Mouse (Mus musculus): Measurements from ENCODE around the gene Gm13276. TPM values are rescaled to one million over a fixed set of nuclear protein-coding genes. Genes with fewer than 3 reads are reported as not detected.
"Not testable (repeated sequence)": the region's sequence is repeated elsewhere in the genome, so short reads cannot be mapped to it uniquely, and the experiment has no call there.

Gm13276 gene
- total RNA-seq, 2 experiments from 2014 or later: not detected

GRCm38 (mm10) chr4:88788402-88788801 is 2.9 kb downstream of the Gm13276 start, which contains the start of gene Gm13277:
Gene Gm13277, plus strand, starts transcription at chr4:88788632.
- peak; percentile 79 for DNase-seq

DNA sequence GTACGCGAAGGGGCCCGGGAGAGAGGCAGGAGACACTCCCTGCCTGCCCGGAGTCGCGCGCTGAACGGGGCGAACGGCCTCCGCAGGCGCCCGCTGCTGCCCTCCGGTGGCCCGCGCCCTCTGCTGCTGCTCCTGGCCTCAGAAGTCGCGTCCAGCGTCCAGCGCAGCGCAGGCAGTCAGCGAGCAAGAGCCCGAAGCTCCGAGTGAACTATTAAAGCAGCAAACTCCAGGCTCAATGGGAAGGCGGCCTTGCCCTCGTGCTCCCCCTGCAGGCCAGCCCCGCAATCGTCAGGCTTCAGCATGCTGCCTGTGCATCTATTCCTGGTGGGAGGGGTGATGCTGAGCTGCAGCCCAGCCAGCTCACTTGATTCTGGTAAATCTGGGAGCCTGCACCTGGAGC is 5.7 kb downstream of the Gm13276 start, which contains the start of gene Gm13278:
Gene Gm13278, plus strand, starts transcription at position 301 of the 400 bp plus-strand sequence.
- DNase-seq: not testable (repeated sequence)

DNA sequence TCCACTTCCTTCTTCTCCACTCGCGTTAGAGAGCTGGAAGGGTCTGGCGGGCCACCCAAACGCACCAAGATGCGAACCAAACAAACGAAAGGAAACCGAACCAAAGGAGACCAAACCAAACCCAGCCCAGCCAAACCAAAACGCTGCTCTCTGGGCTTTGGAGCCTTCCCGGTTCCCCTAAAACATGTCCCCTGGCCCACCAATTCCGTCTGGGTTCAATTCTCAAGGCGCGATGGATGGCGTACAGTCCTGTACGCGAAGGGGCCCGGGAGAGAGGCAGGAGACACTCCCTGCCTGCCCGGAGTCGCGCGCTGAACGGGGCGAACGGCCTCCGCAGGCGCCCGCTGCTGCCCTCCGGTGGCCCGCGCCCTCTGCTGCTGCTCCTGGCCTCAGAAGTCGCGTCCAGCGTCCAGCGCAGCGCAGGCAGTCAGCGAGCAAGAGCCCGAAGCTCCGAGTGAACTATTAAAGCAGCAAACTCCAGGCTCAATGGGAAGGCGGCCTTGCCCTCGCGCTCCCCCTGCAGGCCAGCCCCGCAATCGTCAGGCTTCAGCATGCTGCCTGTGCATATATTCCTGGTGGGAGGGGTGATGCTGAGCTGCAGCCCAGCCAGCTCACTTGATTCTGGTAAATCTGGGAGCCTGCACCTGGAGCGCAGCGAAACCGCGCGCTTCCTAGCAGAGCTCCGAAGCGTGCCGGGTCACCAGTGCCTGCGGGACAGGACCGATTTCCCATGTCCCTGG is 8.6 kb downstream of the Gm13276 start, which contains the start of gene Gm13275:
Gene Gm13275, plus strand, starts transcription at position 552 of the 740 bp plus-strand sequence.
- peak; percentile 79 for DNase-seq

- not testable (repeated sequence) for DNase-seq
Observed at GRCm38 (mm10) chr4:88797097-88797496, 11.6 kb downstream of the Gm13276 start, which contains the start of gene Gm13279. Gene Gm13279, plus strand, starts transcription at chr4:88797397.

DNA sequence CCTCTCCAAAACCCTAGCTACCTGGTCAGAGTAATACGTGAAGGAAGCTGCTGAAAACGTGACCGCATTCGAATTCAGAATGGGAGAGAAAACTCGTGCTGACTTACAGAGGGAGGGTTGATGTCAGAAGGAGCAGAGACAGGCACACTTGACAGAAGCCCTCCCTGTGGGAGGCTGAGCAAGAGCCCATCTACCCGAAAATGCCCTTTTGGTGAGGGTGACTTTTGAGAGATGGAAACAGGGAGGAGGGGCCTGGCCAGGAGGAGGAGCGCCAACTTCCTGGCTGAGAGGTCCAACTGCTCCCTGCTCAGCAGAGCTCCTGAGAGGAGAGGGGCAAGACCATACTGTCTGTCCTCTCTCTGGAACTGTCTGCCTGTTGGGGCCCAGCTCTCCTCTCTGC is 13.9 kb downstream of the Gm13276 start, which contains the start of gene Gm13285:
Gene Gm13285, plus strand, starts transcription at position 301 of the 400 bp plus-strand sequence.
- not testable (repeated sequence) for DNase-seq

GRCm38 (mm10) chr4:88802954-88803353 is 17.4 kb downstream of the Gm13276 start, which contains the start of gene Gm13287:
Gene Gm13287, plus strand, starts transcription at chr4:88803254.
- not testable (repeated sequence) for DNase-seq

- not testable (repeated sequence) for DNase-seq
Observed at GRCm38 (mm10) chr4:88805231-88805630, 19.7 kb downstream of the Gm13276 start, which contains the start of gene Gm13288. Gene Gm13288, plus strand, starts transcription at chr4:88805531.

- peak; percentile 50 for DNase-seq
Observed at GRCm38 (mm10) chr4:88805761-88806160, 20.3 kb downstream of the Gm13276 start.

DNA sequence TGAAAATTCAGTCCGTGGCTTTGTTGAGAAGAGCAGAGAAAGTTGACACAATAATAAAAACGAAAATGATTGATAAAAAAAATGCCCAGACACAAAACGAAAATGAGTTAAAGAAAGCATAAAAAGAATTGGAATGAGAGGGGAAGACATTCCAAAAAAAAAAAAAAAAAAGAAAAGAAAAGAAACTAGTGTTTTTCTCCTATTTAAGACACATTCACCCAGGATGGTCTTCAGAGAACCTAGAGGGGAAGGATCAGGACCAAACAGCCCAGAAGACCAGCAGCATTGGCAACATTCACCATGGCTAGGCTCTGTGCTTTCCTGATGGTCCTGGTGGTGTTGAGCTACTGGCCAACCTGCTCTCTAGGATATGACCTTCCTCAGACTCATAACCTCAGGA is 30.4 kb downstream of the Gm13276 start, which contains the start of gene Ifna7:
Gene Ifna7, plus strand, starts transcription at position 301 of the 400 bp plus-strand sequence.
- no peak for DNase-seq

- DNase-seq: no peak
Observed at GRCm38 (mm10) chr4:88819659-88820058, 34.1 kb downstream of the Gm13276 start, which contains the start of gene Ifna11. Gene Ifna11, plus strand, starts transcription at chr4:88819959.

GRCm38 (mm10) chr4:88822995-88823394 is 37.5 kb downstream of the Gm13276 start:
- DNase-seq: no peak

DNA sequence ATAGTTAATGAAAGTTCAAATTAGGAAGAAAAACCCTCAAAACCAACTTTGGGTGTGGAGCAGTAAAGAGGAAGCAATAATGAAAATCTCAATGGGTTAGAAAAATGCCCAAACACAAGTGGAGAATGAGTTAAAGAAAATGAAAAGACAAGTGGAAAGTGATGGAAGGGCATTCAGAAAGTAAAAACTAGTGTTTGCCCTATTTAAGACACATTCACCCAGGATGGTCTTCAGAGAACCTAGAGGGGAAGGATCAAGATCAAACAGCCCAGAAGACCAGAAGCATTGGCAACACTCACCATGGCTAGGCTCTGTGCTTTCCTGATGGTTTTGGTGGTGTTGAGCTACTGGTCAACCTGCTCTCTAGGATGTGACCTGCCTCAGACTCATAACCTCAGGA is 41.6 kb downstream of the Gm13276 start, which contains the start of gene Ifna6:
Gene Ifna6, plus strand, starts transcription at position 301 of the 400 bp plus-strand sequence.
- DNase-seq: not testable (repeated sequence)

GRCm38 (mm10) chr4:88830523-88830922 is 45.0 kb downstream of the Gm13276 start:
- peak; percentile 21 for DNase-seq

DNA sequence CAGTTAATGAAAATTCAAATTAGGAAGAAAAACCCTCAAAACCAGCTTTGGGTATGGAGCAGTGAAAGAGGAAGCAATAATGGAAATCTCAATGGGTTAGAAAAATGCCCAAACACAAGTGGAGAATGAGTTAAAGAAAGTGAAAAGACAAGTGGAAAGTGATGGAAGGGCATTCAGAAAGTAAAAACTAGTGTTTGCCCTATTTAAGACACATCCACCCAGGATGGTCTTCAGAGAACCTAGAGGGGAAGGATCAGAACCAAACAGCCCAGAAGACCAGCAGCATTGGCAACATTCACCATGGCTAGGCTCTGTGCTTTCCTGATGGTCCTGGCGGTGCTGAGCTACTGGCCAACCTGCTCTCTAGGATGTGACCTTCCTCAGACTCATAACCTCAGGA is 49.7 kb downstream of the Gm13276 start, which contains the start of gene Ifna5:
Gene Ifna5, plus strand, starts transcription at position 301 of the 400 bp plus-strand sequence.
- DNase-seq: not testable (repeated sequence)

Other genes with a start within 250 kb of the Gm13276 start
- gene Ifna15, start 227.5 kb upstream of the Gm13276 start, total RNA-seq (2021): not detected
- not detected for gene Ifna14, start 213.9 kb upstream of the Gm13276 start, total RNA-seq (2021)
- gene Ifna9, start 193.3 kb upstream of the Gm13276 start, total RNA-seq (2021): not detected
- gene Ifna12, start 182.3 kb upstream of the Gm13276 start, total RNA-seq (2021): not detected
- not detected for gene C87499, start 151.3 kb upstream of the Gm13276 start, total RNA-seq (2021)
- gene Ifna13, start 141.2 kb upstream of the Gm13276 start, total RNA-seq (2021): not detected
- gene Ifna16, start 108.8 kb upstream of the Gm13276 start, total RNA-seq (2021): not detected
- gene Ifna2, start 101.8 kb upstream of the Gm13276 start, total RNA-seq (2021): not detected
- gene Ifnab, start 94.3 kb upstream of the Gm13276 start, total RNA-seq (2021): not detected
- under 1 TPM; 0.36 to 0.52 TPM for gene Gm26566, start 63.9 kb upstream of the Gm13276 start, total RNA-seq (2021)
- 10 to 100 TPM; 89.6 to 91.9 TPM for gene Klhl9, start 63.2 kb upstream of the Gm13276 start, total RNA-seq (2021)
- gene Gm13271, start 30.8 kb upstream of the Gm13276 start, total RNA-seq (2021): not detected
- not detected for gene Gm13283, start 25.6 kb upstream of the Gm13276 start, total RNA-seq (2021)
- not detected for gene Gm13290, start 11.9 kb upstream of the Gm13276 start, total RNA-seq (2021)
- gene Gm13289, start 8.8 kb upstream of the Gm13276 start, total RNA-seq (2021): not detected
- not detected for gene Gm13272, start 5.9 kb upstream of the Gm13276 start, total RNA-seq (2021)
- under 1 TPM in 1 of 2 experiments, not detected in 1; 0.23 TPM for gene Ifnz, start 3.6 kb upstream of the Gm13276 start, total RNA-seq (2021)
- not detected for gene Gm13277, start 2.9 kb downstream of the Gm13276 start, total RNA-seq (2021)
- gene Gm13278, start 5.8 kb downstream of the Gm13276 start, total RNA-seq (2021): not detected
- not detected for gene Gm13275, start 8.8 kb downstream of the Gm13276 start, total RNA-seq (2021)
- gene Gm13279, start 11.7 kb downstream of the Gm13276 start, total RNA-seq (2021): not detected
- gene Gm13285, start 14.0 kb downstream of the Gm13276 start, total RNA-seq (2021): under 1 TPM in 1 of 2 experiments, not detected in 1; 0.31 TPM
- not detected for gene Gm13287, start 17.5 kb downstream of the Gm13276 start, total RNA-seq (2021)
- gene Gm13288, start 19.8 kb downstream of the Gm13276 start, total RNA-seq (2021): under 1 TPM in 1 of 2 experiments, not detected in 1; 0.14 TPM
- not detected for gene Ifna7, start 30.5 kb downstream of the Gm13276 start, total RNA-seq (2021)
- gene Ifna11, start 34.2 kb downstream of the Gm13276 start, total RNA-seq (2021): not detected
- gene Ifna6, start 41.7 kb downstream of the Gm13276 start, total RNA-seq (2021): not detected
- gene Ifna5, start 49.8 kb downstream of the Gm13276 start, total RNA-seq (2021): not detected
- not detected for gene Ifna4, start 56.2 kb downstream of the Gm13276 start, total RNA-seq (2021)
- gene Ifna1, start 64.4 kb downstream of the Gm13276 start, total RNA-seq (2021): not detected
- not detected for gene Ifne, start 94.5 kb downstream of the Gm13276 start, total RNA-seq (2021)